In genomic region chr7:68293997-68294789, GRCm38 (mm10) we compare ENCODE assay signal across 15 mouse cellular contexts. TPM values are rescaled to one million over a fixed set of nuclear protein-coding genes. Genes with fewer than 3 reads are reported as not detected.
A peak's percentile ranks its signal among the peaks of the same experiment; 100 is the strongest.
DNase-seq lines count a peak whose midpoint lies in the region; ATAC-seq and TF ChIP-seq lines count a peak whose summit lies in the region.
"Had no signal": no experiment of that assay in that cellular context is flagged by ENCODE, and none has a peak within 500 bp of the region (broad histone marks: within the 10 kb centered on the region; RNA-seq: fewer than 3 reads in every experiment).

No protein-coding gene starts in this region.

- H3K36me3 ChIP-seq in kidney, postnatal 0 days (ENCODE audit: insufficient read depth, low read length) = no peaks in the 10 kb centered on the region
- H3K36me3 ChIP-seq in embryonic facial prominence, embryonic 15.5 days = no peaks in the 10 kb centered on the region
- H3K36me3 ChIP-seq in limb, embryonic 15.5 days = no peaks in the 10 kb centered on the region
- H3K36me3 ChIP-seq: liver, embryonic 13.5 days; midbrain, embryonic 12.5 days; neural tube, embryonic 13.5 days had no signal

- no peaks in the 10 kb centered on the region for H3K27me3 ChIP-seq in kidney, postnatal 0 days (ENCODE audit: insufficient read depth, low read length)
- H3K27me3 ChIP-seq in embryonic facial prominence, embryonic 15.5 days = no peaks in the 10 kb centered on the region
- H3K27me3 ChIP-seq in limb, embryonic 15.5 days = no peaks in the 10 kb centered on the region
- H3K27me3 ChIP-seq: forebrain, embryonic 13.5 days; liver, embryonic 13.5 days; midbrain, embryonic 12.5 days; neural tube, embryonic 13.5 days had no signal

- TF ChIP-seq CTCF in kidney, postnatal 0 days (IDR thresholded peaks at IDR 0.05; ENCODE audit: low read depth) = no peak

- H3K27ac ChIP-seq in kidney, postnatal 0 days = peak overlapping the region; percentile 10
- H3K27ac ChIP-seq in embryonic facial prominence, embryonic 15.5 days (replicated peaks) = peak overlapping the region; percentile 73
- H3K27ac ChIP-seq in limb, embryonic 15.5 days = peak overlapping the region; percentile 82
- H3K27ac ChIP-seq: forebrain, embryonic 13.5 days; hindbrain, postnatal 0 days; liver, embryonic 13.5 days; midbrain, embryonic 12.5 days; neural tube, embryonic 13.5 days had no signal

- DNase-seq in CD4-positive, CD25-positive, alpha-beta regulatory T cell, adult 2 months (ENCODE audit: low read depth, low spot score) = peak; percentile 43
- DNase-seq in kidney, postnatal 0 days (ENCODE audit: low spot score) = peak; percentile 74
- DNase-seq in kidney, adult 8-10 months = no peak
- DNase-seq in left cerebral cortex, postnatal 36 days (ENCODE audit: low spot score in 2 of 2) = no peak
- no peak for DNase-seq in spleen, postnatal 36 days (ENCODE audit: low spot score in 2 of 2)
- DNase-seq: gastrocnemius, postnatal 36 days; liver, embryonic 13.5 days had no signal

- no peaks in the 10 kb centered on the region for H3K4me1 ChIP-seq in kidney, postnatal 0 days (replicated peaks; ENCODE audit: insufficient read depth, low read length)
- H3K4me1 ChIP-seq in embryonic facial prominence, embryonic 15.5 days = peaks cover 10% of the 10 kb centered on the region
- H3K4me1 ChIP-seq in limb, embryonic 15.5 days = peaks cover 2% of the 10 kb centered on the region; the same call in 1 of the 2 replicates
- H3K4me1 ChIP-seq: forebrain, embryonic 13.5 days; liver, embryonic 13.5 days; midbrain, embryonic 12.5 days; neural tube, embryonic 13.5 days had no signal

- H3K9ac ChIP-seq in kidney, postnatal 0 days (ENCODE audit: low read depth, low read length) = no peak overlapping the region
- H3K9ac ChIP-seq in embryonic facial prominence, embryonic 15.5 days = no peak overlapping the region
- H3K9ac ChIP-seq in limb, embryonic 15.5 days = no peak overlapping the region
- H3K9ac ChIP-seq: forebrain, embryonic 13.5 days; liver, embryonic 13.5 days; midbrain, embryonic 12.5 days; neural tube, embryonic 13.5 days had no signal

- no peaks in the 10 kb centered on the region for H3K9me3 ChIP-seq in kidney, postnatal 0 days (replicated peaks; ENCODE audit: low read length)
- no peaks in the 10 kb centered on the region for H3K9me3 ChIP-seq in embryonic facial prominence, embryonic 15.5 days (replicated peaks)
- H3K9me3 ChIP-seq in limb, embryonic 15.5 days = no peaks in the 10 kb centered on the region
- H3K9me3 ChIP-seq: forebrain, embryonic 13.5 days; liver, embryonic 13.5 days; midbrain, embryonic 12.5 days; neural tube, embryonic 13.5 days had no signal

- intact Hi-C loops in left cerebral cortex, postnatal 36 days (cut with DNase I) = no loop called here

- H3K4me2 ChIP-seq in kidney, postnatal 0 days (ENCODE audit: low read length) = peak overlapping the region; percentile 12; the same call in 1 of the 2 replicates
- H3K4me2 ChIP-seq in embryonic facial prominence, embryonic 15.5 days (replicated peaks) = peak overlapping the region; percentile 28
- H3K4me2 ChIP-seq in limb, embryonic 15.5 days = peak overlapping the region; percentile 28; the same call in 1 of the 2 replicates
- H3K4me2 ChIP-seq: forebrain, embryonic 13.5 days; liver, embryonic 13.5 days; midbrain, embryonic 12.5 days; neural tube, embryonic 13.5 days had no signal

- no peak overlapping the region for H3K4me3 ChIP-seq in kidney, postnatal 0 days (replicated peaks; ENCODE audit: low read depth, low read length)
- H3K4me3 ChIP-seq in embryonic facial prominence, embryonic 15.5 days (replicated peaks) = no peak overlapping the region
- H3K4me3 ChIP-seq in limb, embryonic 15.5 days = no peak overlapping the region
- H3K4me3 ChIP-seq: forebrain, embryonic 13.5 days; liver, embryonic 13.5 days; midbrain, embryonic 12.5 days; neural tube, embryonic 13.5 days had no signal

- 44% methylated on average over 16 of the region's 16 CpGs for WGBS in kidney, postnatal 0 days
- 25% methylated on average over 16 of the region's 16 CpGs for WGBS in embryonic facial prominence, embryonic 15.5 days
- 24% methylated on average over 16 of the region's 16 CpGs for WGBS in limb, embryonic 15.5 days

- no peak for ATAC-seq in CD4-positive, CD25-positive, alpha-beta regulatory T cell, adult 4 months
- ATAC-seq in kidney, postnatal 0 days (replicated peaks; ENCODE audit: low FRiP score, low read depth) = no peak
- no peak; the same call in 1 of the 2 replicates for ATAC-seq in embryonic facial prominence, embryonic 15.5 days (ENCODE audit: insufficient number of reproducible peaks, low FRiP score, low TSS enrichment, low read depth)
- peak; percentile 69 for ATAC-seq in limb, embryonic 15.5 days (ENCODE audit: insufficient number of reproducible peaks, low FRiP score, low TSS enrichment, low read depth)
- ATAC-seq: forebrain, embryonic 13.5 days; hindbrain, postnatal 0 days had no signal

RNA-seq across cellular contexts. Expression of gene Fam169b, which starts 20.6 kb away (rescaled TPM):
- polyA plus RNA-seq in CD4-positive, CD25-positive, alpha-beta regulatory T cell, adult 4 months (2017; shearing (Covaris generic)) = 100 to 1,000 TPM; 124 to 148 TPM
- polyA plus RNA-seq in kidney, postnatal 0 days (2015; fragmentation: Nextera tagmentation; extraction: Ambion mirVana) = 0.47 and 0.64 TPM in 2 replicates
- 3.7 and 3.8 TPM in 2 replicates for polyA plus RNA-seq in embryonic facial prominence, embryonic 15.5 days (2015; fragmentation: Nextera tagmentation; extraction: Ambion mirVana)
- 0.96 and 1.9 TPM in 2 replicates for polyA plus RNA-seq in limb, embryonic 15.5 days (2015; fragmentation: Nextera tagmentation; extraction: Ambion mirVana)
- total RNA-seq in left cerebral cortex, postnatal 36 days (2021) = 1 to 10 TPM in 1 of 2 experiments, under 1 TPM in 1; 0.82 to 1.0 TPM
- polyA plus RNA-seq: forebrain, embryonic 13.5 days had no signal

RNA-seq across cellular contexts. Expression of gene Pgpep1l, which starts 30.2 kb away (rescaled TPM):
- 1 to 10 TPM; 6.2 to 6.6 TPM for polyA plus RNA-seq in CD4-positive, CD25-positive, alpha-beta regulatory T cell, adult 4 months (2017; shearing (Covaris generic))
- 0.18 and 0.19 TPM in 2 replicates for polyA plus RNA-seq in kidney, postnatal 0 days (2015; fragmentation: Nextera tagmentation; extraction: Ambion mirVana)
- polyA plus RNA-seq in embryonic facial prominence, embryonic 15.5 days (2015; fragmentation: Nextera tagmentation; extraction: Ambion mirVana) = not detected in 2 replicates
- polyA plus RNA-seq in limb, embryonic 15.5 days (2015; fragmentation: Nextera tagmentation; extraction: Ambion mirVana) = 0.23 TPM in 1 of 2 replicates, not detected in the other
- total RNA-seq in left cerebral cortex, postnatal 36 days (2021) = 1 to 10 TPM; 1.5 to 1.9 TPM
- total RNA-seq: common myeloid progenitor, adult 5-6 weeks had no signal
- polyA plus RNA-seq: forebrain, embryonic 13.5 days; hindbrain, postnatal 0 days; liver, embryonic 13.5 days; midbrain, embryonic 12.5 days; neural tube, embryonic 13.5 days had no signal

Comparison
In these comparisons a context has a peak if more than half of its experiments do, and no peak if none do; other contexts are left out.
1. DNase-seq: peak in CD4-positive, CD25-positive, alpha-beta regulatory T cell, adult 2 months (single experiment) and kidney, postnatal 0 days (single experiment); none in kidney, adult 8-10 months (0 of 2), left cerebral cortex, postnatal 36 days (0 of 2) and spleen, postnatal 36 days (0 of 2).
2. H3K27ac ChIP-seq: peak in every context shown above with its lines; median percentile 82 in limb, embryonic 15.5 days; 73 in embryonic facial prominence, embryonic 15.5 days; 10 in kidney, postnatal 0 days.
3. RNA of gene Fam169b, which starts 20.6 kb away (polyA plus RNA-seq): 124 to 148 TPM in CD4-positive, CD25-positive, alpha-beta regulatory T cell, adult 4 months; 3.7 to 3.8 TPM in embryonic facial prominence, embryonic 15.5 days, 0.96 to 1.9 TPM in limb, embryonic 15.5 days and 0.47 to 0.64 TPM in kidney, postnatal 0 days; every median in the first group is over 10 times any median in the second.
4. Peak in every context shown above with its lines, with median percentiles within 50 percentile points of each other: H3K4me2 ChIP-seq.